Mouse (Mus musculus) limb, embryonic 11.5 days (tissue): ENCODE measurements around the gene Mks1. TPM values are rescaled to one million over a fixed set of nuclear protein-coding genes. Genes with fewer than 3 reads are reported as not detected.
A peak's percentile ranks its signal among the peaks of the same experiment; 100 is the strongest.

Experiments
- ATAC-seq: fragments of 200-750 bp; cut with Nextera tagmentation; 2 replicates; pipeline ENCODE4 v1.8.0; 2017; ENCODE audit warnings: low read depth; ENCODE audit not compliant: insufficient number of reproducible peaks, low FRiP score, low TSS enrichment
- DNase-seq: peaks from one replicate; pipeline ENCODE4 v3.0.0-alpha.2; 2015; ENCODE audit warnings: low spot score
- H3K27ac ChIP-seq: fragments of 300-500 bp; sonication (generic); replicated peaks from 2 replicates; pipeline ENCODE4 v1.5.1; 2014; ENCODE audit warnings: low read depth, mild to moderate bottlenecking, low read length
- H3K27me3 ChIP-seq: fragments of 300-500 bp; sonication (generic); 2 replicates; pipeline ENCODE4 v1.6.1; 2014; ENCODE audit warnings: mild to moderate bottlenecking, low read length, mixed read lengths; ENCODE audit not compliant: control insufficient read depth, insufficient read depth
- H3K36me3 ChIP-seq: fragments of 300-500 bp; sonication (generic); 2 replicates; pipeline ENCODE4 v1.6.1; 2014; ENCODE audit warnings: mild to moderate bottlenecking, low read length, moderate library complexity, mixed read lengths; ENCODE audit not compliant: control insufficient read depth, insufficient read depth
- H3K4me1 ChIP-seq: fragments of 300-500 bp; sonication (generic); 2 replicates; pipeline ENCODE4 v1.6.1; 2014; ENCODE audit warnings: low read length, mixed read lengths; ENCODE audit not compliant: control insufficient read depth, insufficient read depth
- H3K4me2 ChIP-seq: fragments of 300-500 bp; sonication (generic); 2 replicates; pipeline ENCODE4 v1.6.1; 2014; ENCODE audit warnings: low read depth, mild to moderate bottlenecking, moderate library complexity; ENCODE audit not compliant: severe bottlenecking
- H3K4me3 ChIP-seq: fragments of 300-500 bp; sonication (generic); 2 replicates; pipeline ENCODE4 v1.5.1; 2014; ENCODE audit warnings: low read depth, low read length
- H3K9ac ChIP-seq: fragments of 300-500 bp; sonication (generic); 2 replicates; pipeline ENCODE4 v1.6.1; 2014; ENCODE audit warnings: mild to moderate bottlenecking, low read length
- H3K9me3 ChIP-seq: fragments of 300-500 bp; sonication (generic); 2 replicates; pipeline ENCODE4 v1.6.1; 2016; ENCODE audit warnings: low read length; ENCODE audit not compliant: control insufficient read depth
- WGBS: fragments of 180-500 bp; shearing (Covaris S2); extraction: QIAGEN DNeasy Blood & Tissue Kit; methylation state at CpG from one replicate; pipeline ENCODE4 v1.1.7; 2014; 5-methylcytosine and 5-hydroxymethylcytosine counted together
- polyA plus RNA-seq: library from polyadenylated mRNA; unstranded; fragments of >200 nt; fragmentation: Nextera tagmentation; extraction: Ambion mirVana; gene quantifications from 2 replicates; pipeline ENCODE4 v1.2.1, GENCODE M21; 2014

The Mks1 gene
- polyA plus RNA-seq, 1 experiment from 2014 or later, result 14.3 TPM

DNA sequence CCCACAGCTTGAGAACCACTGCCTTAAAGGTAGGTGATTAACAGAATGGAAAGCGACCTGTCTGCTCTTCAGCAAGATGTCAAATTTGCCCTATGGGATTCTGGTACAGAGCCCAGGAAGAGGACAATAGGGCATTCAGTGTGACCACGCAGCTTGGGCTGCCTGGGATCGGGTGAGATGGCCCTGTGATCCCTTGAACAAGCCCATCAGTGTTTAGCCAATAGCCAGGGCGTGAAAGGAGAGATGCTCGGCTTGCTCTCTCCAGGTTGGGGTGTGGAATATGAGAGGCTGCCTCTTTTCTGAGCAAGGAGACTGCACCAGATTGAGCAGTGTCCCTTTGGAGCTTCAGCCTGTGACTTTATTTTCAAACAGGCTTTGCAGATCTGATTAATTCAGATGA lies 31.5 kb upstream of the Mks1 start:
- no peak for ATAC-seq
- Histone ChIP-seq H3K4me3 (no peak overlapping the region), H3K4me2 (no peak overlapping the region), H3K36me3 (no peaks in the 10 kb centered on the region), H3K4me1 (peaks cover 5% of the 10 kb centered on the region), H3K9ac (no peak overlapping the region), H3K9me3 (no peaks in the 10 kb centered on the region), H3K27ac (no peak overlapping the region), H3K27me3 (no peaks in the 10 kb centered on the region)
- 68% methylated on average over 5 of the region's 5 CpGs for WGBS
- no peak for DNase-seq

DNA sequence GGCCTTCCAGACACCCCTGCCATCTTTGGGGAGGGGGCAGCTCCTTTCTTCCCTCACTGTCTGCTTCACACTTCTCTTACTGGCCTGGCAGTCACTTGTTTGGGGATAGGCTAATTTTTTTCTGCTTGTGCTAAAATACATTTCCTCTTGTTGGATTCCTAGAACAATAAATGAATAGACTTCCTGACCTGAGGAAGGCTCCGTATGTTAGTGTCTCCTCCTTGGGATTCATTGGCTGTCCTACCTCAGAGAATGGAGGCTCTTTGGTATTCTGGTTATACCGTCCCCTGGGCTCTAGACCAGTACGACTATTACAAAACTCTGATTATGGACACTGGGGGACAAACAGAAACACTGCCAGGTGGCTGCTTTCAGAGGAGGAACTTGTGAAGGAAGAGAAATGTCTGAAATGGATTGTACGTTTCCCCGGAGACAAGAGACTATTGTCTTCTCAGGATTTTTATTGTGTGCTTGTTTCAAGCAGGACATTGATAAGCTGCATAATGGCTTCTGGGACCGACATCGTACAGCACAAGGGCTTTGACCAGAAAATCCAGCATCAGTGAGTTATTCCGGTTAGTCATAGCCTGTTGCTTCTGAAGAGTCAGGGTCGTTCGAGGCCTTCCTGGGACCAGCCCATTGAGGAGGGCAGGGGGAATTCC lies 24.6 kb upstream of the Mks1 start, which contains the start of gene Lpo:
Gene Lpo (minus strand): TSS at position 51 of the 662 bp plus-strand sequence.
- no peaks in the 10 kb centered on the region for H3K36me3 ChIP-seq
- ATAC-seq (no peak), DNase-seq (no peak)
- H3K9ac ChIP-seq, result no peak within 1 kb of the TSS
- H3K9me3 ChIP-seq, result no peaks in the 10 kb centered on the region
- H3K4me1 ChIP-seq, result no peaks in the 10 kb centered on the region
- no peak within 1 kb of the TSS for H3K27ac ChIP-seq
- H3K4me2 ChIP-seq, result no peak within 1 kb of the TSS
- H3K4me3 ChIP-seq, result no peak within 1 kb of the TSS
- 78% methylated on average over 10 of the region's 10 CpGs for WGBS
- H3K27me3 ChIP-seq, result no peaks in the 10 kb centered on the region

DNA sequence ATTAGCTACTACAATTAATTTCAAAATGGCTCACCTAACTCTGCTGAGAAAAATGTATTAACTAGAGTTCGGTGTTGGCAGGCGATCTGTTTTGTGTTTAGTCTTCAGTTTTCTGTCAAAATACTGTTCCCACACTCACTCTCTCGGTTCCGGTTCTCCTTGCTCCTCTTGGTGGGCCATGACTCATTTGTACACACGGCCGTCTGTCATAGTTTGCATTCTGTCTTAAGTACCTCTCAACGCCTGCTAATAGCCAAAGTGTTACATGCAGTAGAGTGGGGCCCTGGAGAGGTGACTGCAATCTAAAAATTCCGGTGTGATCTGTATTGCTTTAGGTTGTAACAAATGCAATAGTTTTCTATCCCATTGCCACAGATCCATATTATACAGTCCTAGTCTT lies 12.3 kb upstream of the Mks1 start:
- Histone ChIP-seq H3K4me1 (no peaks in the 10 kb centered on the region), H3K9me3 (no peaks in the 10 kb centered on the region), H3K4me3 (no peak overlapping the region), H3K27ac (no peak overlapping the region), H3K36me3 (no peaks in the 10 kb centered on the region), H3K27me3 (no peaks in the 10 kb centered on the region), H3K9ac (no peak overlapping the region), H3K4me2 (no peak overlapping the region)
- ATAC-seq, result no peak
- no peak for DNase-seq
- 81% methylated on average over 8 of the region's 8 CpGs for WGBS

DNA sequence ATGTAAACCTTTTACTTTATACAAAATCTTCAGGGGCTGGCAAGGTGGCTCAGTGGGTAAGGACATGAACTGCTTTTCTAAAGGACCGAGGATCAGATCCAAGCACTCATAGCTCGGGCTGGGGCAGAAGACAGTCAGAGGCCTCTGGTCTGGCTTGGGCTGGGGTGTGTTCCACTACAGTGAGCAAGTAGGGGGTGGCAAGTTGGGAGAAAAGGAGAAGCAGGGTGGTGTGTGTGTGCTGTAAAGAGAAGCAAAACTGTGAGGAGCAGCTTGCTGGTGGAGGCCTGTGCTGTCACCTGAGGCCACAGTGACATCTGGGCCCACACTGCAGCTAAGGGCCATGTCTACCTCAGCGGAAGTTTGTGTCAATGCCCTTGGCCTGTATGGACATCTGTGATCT lies 11.6 kb upstream of the Mks1 start:
- Histone ChIP-seq H3K4me1 (no peaks in the 10 kb centered on the region), H3K9me3 (no peaks in the 10 kb centered on the region), H3K9ac (no peak overlapping the region), H3K27me3 (no peaks in the 10 kb centered on the region), H3K36me3 (no peaks in the 10 kb centered on the region), H3K4me3 (no peak overlapping the region), H3K27ac (no peak overlapping the region), H3K4me2 (no peak overlapping the region)
- no peak for ATAC-seq
- WGBS, result 84% methylated on average over 3 of the region's 3 CpGs
- DNase-seq, result no peak

DNA sequence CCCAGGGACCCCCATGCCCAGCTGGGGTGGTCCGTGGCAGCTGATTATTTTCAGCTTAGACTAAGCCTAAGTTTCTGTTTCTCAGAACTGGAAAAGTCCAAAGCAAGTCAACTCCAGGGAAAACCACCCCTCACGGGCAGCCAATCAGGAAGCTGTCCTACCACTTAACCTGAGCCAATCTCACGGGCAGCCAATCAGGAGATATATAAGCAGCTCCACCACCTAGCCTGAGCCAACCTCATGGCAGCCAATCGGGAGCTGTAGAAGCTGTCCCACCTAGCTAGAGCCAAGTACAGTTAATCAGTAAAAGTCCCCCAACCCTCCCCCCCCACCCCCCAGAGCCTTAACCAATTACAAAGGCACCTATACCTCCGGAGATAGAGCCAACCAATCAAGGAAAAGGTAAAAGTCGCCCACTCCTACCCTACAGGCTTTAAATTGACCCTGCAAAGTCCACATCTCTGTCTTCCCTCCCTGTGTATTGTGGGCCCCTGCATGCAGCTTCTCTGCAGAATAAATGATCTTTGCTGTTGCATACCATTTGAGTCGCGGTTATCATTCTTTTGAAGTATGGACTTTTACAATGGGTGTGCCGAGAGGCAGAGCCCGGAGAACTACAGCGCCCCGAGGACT lies 5.9 kb upstream of the Mks1 start:
- no peak overlapping the region for H3K4me3 ChIP-seq
- H3K27ac ChIP-seq, result no peak overlapping the region
- ATAC-seq, result no peak

DNA sequence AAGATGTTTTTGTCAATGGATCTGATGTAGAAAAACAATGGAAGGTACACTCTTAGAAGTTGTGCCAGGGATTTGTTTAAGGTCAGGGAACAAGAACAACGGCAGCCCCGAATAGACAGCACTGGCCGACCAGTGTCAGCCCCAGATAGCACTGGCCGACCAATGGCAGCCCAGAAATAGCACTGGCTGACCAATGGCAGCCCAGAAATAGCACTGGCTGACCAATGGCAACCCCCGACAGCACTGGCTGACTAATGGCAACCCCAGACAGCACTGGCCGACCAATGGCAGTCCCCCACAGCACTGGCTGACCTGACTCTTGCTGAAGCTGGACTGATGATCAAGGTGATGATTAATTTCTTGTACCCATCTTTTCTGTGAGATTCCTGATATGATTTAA lies 5.1 kb upstream of the Mks1 start:
- Histone ChIP-seq H3K9ac (no peak overlapping the region), H3K27me3 (no peaks in the 10 kb centered on the region), H3K27ac (no peak overlapping the region), H3K4me3 (no peak overlapping the region), H3K36me3 (no peaks in the 10 kb centered on the region), H3K4me1 (no peaks in the 10 kb centered on the region), H3K4me2 (no peak overlapping the region), H3K9me3 (no peaks in the 10 kb centered on the region)
- WGBS, result 77% methylated on average over 6 of the region's 6 CpGs
- DNase-seq (no peak), ATAC-seq (no peak)

More for the DNA sequence above, 5.9 kb upstream of the Mks1 start:
- Histone ChIP-seq H3K9ac (no peak overlapping the region), H3K27me3 (no peaks in the 10 kb centered on the region), H3K9me3 (no peaks in the 10 kb centered on the region), H3K4me2 (no peak overlapping the region), H3K36me3 (no peaks in the 10 kb centered on the region), H3K4me1 (no peaks in the 10 kb centered on the region)
- 86% methylated on average over 12 of the region's 12 CpGs for WGBS
- DNase-seq, result no peak

DNA sequence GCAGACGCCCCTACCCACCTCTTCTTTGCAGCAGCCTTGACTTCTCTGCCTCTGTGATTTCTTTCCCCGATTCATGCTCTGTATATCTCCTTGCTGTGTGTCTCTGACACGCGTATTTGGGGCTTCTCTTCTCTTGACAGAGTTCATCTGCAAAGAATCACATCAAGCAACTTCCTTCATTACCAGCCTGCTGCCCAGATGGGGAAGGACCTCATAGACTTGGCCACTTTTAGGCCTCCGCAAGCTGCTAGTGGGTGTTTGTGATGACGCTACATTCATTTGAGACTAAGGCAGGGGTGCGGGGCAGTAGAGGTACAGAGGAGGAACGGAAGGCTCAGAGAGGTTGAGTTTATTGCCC lies 561 bp downstream of the Mks1 start:
- Histone ChIP-seq H3K27me3 (no peaks in the 10 kb centered on the region), H3K4me2 (peak overlapping the region; percentile 66), H3K4me3 (peak overlapping the region; percentile 59), H3K4me1 (peaks cover 4% of the 10 kb centered on the region; the same call in 1 of the 2 replicates), H3K9me3 (no peaks in the 10 kb centered on the region), H3K27ac (0 out of 2 replicates have a peak overlapping the region, but pooled peaks have one; percentile 45), H3K36me3 (no peaks in the 10 kb centered on the region), H3K9ac (peak overlapping the region; percentile 60)
- DNase-seq (peak; percentile 24), ATAC-seq (no peak)
- 40% methylated on average over 8 of the region's 8 CpGs for WGBS

DNA sequence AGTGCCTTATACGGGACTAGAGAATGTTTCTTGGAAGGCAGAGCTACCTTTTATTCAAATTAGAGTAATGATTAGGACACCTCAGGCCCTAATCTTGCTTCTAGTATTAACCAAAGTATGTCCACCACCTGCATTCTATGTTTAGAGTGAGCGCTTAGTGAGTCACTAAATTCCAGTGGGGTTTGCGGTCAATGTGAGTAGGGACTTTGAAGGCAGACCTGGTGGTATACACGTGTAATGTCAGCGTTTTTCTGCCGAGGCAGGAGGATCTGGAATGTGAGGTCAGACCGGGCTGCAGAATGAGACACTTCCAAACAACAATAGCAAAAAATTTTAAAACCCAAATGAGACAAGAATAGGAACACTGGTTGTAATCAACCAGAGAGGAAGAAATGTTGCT lies 1.5 kb downstream of the Mks1 start:
- Histone ChIP-seq H3K27ac (no peak overlapping the region), H3K4me3 (no peak overlapping the region), H3K9me3 (no peaks in the 10 kb centered on the region), H3K36me3 (no peaks in the 10 kb centered on the region), H3K4me2 (no peak overlapping the region), H3K27me3 (no peaks in the 10 kb centered on the region), H3K9ac (no peak overlapping the region), H3K4me1 (peaks cover 4% of the 10 kb centered on the region; the same call in 1 of the 2 replicates)
- 91% methylated on average over 7 of the region's 7 CpGs for WGBS
- no peak for DNase-seq
- ATAC-seq, result no peak
